Mouse (Mus musculus) thymus, adult 2 months (tissue): Measurements from ENCODE around the gene Afg1l.

Source experiments
- CTCF ChIP-seq: fragments of 200-500 bp; IDR thresholded peaks from 2 replicates; pipeline ENCODE4 v1.5.1; 2012; ENCODE audit warnings: mild to moderate bottlenecking, control low read depth, low read length, moderate library complexity, borderline replicate concordance; ENCODE audit not compliant: control insufficient read depth, poor library complexity, insufficient read depth; ENCODE audit errors: extremely low read depth
- POLR2A ChIP-seq: fragments of 200-500 bp; IDR thresholded peaks from 2 replicates; pipeline ENCODE4 v1.6.1; 2012; ENCODE audit warnings: mild to moderate bottlenecking, low read length, control low read depth, moderate library complexity; ENCODE audit not compliant: control insufficient read depth, poor library complexity, insufficient read depth; ENCODE audit errors: extremely low read depth

GRCm38 (mm10) chr10:42313222-42313786 lies 165.1 kb downstream of the Afg1l start:
- TF ChIP-seq CTCF (no peak), POLR2A (no peak)
